Mouse (Mus musculus) kidney, adult 2 months (tissue): ENCODE measurements around the gene Nomo1.

ENCODE experiments used
- CTCF ChIP-seq: fragments of 200-500 bp; conservative IDR thresholded peaks from 2 replicates; pipeline ENCODE4 v1.5.1; 2011; ENCODE audit warnings: low read depth, mild to moderate bottlenecking, control low read depth, low read length, moderate library complexity, mixed read lengths; ENCODE audit not compliant: insufficient read depth, insufficient read length
- POLR2A ChIP-seq: fragments of 200-500 bp; IDR thresholded peaks from one replicate; pipeline ENCODE4 v1.6.1; 2011; ENCODE audit warnings: low read depth, low read length, control low read depth

DNA sequence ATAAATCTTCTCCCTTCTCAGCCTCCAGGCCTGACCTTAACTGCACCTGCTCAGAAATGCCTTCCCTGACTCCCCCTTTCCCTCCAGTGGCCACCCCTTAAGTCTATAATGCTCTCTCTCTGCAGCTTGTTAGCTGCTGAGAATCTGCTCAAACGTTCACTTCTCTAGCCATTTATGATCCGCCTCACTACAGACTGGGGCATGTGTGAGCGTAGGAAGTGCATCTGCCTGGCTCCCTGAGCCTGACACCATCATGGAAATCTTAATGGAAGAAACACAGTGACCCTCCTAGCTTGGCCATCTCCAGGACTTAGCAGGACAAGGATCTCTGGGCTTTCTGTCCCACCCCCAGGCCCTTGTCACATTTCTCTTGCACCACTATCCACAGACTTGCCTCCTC is 76.6 kb downstream of the Nomo1 start:
- TF ChIP-seq POLR2A = no peak
- no peak for TF ChIP-seq CTCF
